Mouse (Mus musculus) G1E (cell line): Measurements from ENCODE around the gene Tc2n.
"Not testable (repeated sequence)": the region's sequence is repeated elsewhere in the genome, so short reads cannot be mapped to it uniquely, and the experiment has no call there.

Source experiments
- CTCF ChIP-seq: IDR thresholded peaks from 2 replicates; pipeline ENCODE4 v1.5.1; 2012; ENCODE audit warnings: low read depth, low read length, inconsistent platforms, mixed read lengths
- GATA1 ChIP-seq: IDR thresholded peaks from 2 replicates; pipeline ENCODE4 v1.6.1; 2012; ENCODE audit warnings: borderline replicate concordance, low read length, inconsistent platforms, mixed read lengths
- GATA2 ChIP-seq: IDR thresholded peaks from 2 replicates; pipeline ENCODE4 v1.6.1; 2012; ENCODE audit warnings: low read depth, low read length, inconsistent platforms, borderline replicate concordance
- POLR2AphosphoS5 ChIP-seq: IDR thresholded peaks from 2 replicates; pipeline ENCODE4 v1.6.1; 2012; ENCODE audit warnings: low read depth, low read length, inconsistent platforms; ENCODE audit not compliant: insufficient replicate concordance

DNA sequence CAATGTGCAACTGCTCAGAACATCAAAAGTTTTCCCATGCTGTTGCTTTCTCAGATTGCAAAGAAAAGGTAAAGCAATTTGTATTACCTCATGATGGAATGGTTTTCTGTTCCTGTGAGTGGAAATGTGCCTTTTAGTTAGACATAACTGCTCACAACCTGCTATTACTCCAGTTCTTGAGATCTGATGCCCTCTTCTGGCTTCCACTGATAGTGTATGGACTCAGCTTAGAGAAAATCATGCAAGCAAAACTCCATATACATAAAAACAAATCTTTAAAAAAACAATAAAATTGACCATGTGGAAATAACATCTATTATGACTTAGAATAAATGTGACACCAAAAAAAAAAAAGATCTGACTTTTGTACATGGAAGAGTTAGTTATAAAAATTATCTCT is 111.7 kb downstream of the Tc2n start:
- not testable (repeated sequence) for TF ChIP-seq CTCF, POLR2AphosphoS5, GATA1, GATA2
